Mouse (Mus musculus) testis, adult 2 months (tissue): Measurements from ENCODE around the gene Creb5.

Source experiments
- CTCF ChIP-seq: fragments of 200-500 bp; IDR thresholded peaks from 2 replicates; pipeline ENCODE4 v1.5.1; 2012; ENCODE audit warnings: low read depth, mild to moderate bottlenecking, inconsistent platforms, low read length, moderate library complexity; ENCODE audit not compliant: control insufficient read depth, insufficient read depth, insufficient replicate concordance
- POLR2A ChIP-seq: fragments of 200-500 bp; IDR thresholded peaks from 2 replicates; pipeline ENCODE4 v1.6.1; 2012; ENCODE audit warnings: low read depth, mild to moderate bottlenecking, inconsistent platforms, low read length, moderate library complexity; ENCODE audit not compliant: control insufficient read depth

DNA sequence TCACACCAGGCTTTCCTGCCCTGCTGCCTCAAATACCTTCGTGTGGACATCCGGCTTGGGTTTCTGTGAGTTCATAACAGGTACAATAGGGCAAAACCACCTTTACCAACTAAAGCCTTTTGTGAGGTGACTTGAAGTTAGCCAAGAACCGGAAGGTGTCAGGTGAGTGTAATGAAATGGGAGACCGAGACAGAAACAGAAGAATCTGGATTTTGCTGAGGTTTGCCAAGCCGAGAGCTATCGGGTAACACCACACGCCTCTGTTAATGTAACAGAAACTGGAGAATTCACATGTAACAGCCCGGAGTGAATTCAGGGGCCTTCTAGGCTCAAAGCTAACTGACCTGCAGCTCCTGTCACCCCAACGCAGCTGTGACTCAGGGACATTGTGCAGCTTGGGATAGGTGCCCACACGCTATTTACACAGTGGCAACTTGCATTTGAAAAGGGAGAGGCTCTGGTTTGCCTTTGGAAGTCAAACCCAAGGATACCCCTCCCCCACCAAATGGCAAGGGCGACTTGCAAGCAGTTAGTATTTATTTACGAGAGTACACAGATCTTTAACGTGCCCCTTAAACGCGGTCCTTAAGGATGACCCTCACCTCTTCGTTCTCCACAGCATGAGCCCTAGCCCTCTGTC lies 276.6 kb downstream of the Creb5 start:
- TF ChIP-seq POLR2A, result no peak
- no peak for TF ChIP-seq CTCF
